Mouse (Mus musculus) heart, embryonic 14.5 days (tissue): ENCODE measurements at regions not wholly inside any gene's neighbourhood (a gene's known extent, or its start where the extent isn't known, plus 50 kb on each side); places are given as distances from the start of the nearest gene placed in this dataset.
"Not testable (repeated sequence)": the region's sequence is repeated elsewhere in the genome, so short reads cannot be mapped to it uniquely, and the experiment has no call there.

Source experiments
- ATAC-seq: fragments of 200-750 bp; cut with Nextera tagmentation; 2 replicates; pipeline ENCODE4 v1.8.0; 2017; ENCODE audit warnings: low read depth, moderate TSS enrichment; ENCODE audit not compliant: insufficient number of reproducible peaks, insufficient read depth, low FRiP score
- H3K27ac ChIP-seq, 2 experiments: fragments of 200-500 bp in 1 of 2; fragments of 300-500 bp in 1 of 2; sonication (generic) in 1 of 2; replicated peaks in 1 of 2; 2 replicates each; pipeline ENCODE4 v1.5.1; 2012 to 2014; ENCODE audit warnings: low read depth in 2 of 2, low read length in 2 of 2, control low read depth in 1 of 2, mild to moderate bottlenecking in 1 of 2, mixed read lengths in 1 of 2; ENCODE audit not compliant: control insufficient read depth in 1 of 2, insufficient read depth in 1 of 2
- H3K27me3 ChIP-seq: fragments of 300-500 bp; sonication (generic); 2 replicates; pipeline ENCODE4 v1.6.1; 2014; ENCODE audit warnings: mild to moderate bottlenecking, low read length, control low read depth; ENCODE audit not compliant: control insufficient read depth, insufficient read depth
- H3K36me3 ChIP-seq: fragments of 300-500 bp; sonication (generic); 2 replicates; pipeline ENCODE4 v1.6.1; 2014; ENCODE audit warnings: mild to moderate bottlenecking, control low read depth, low read length, mixed read lengths; ENCODE audit not compliant: control insufficient read depth, insufficient read depth
- H3K4me1 ChIP-seq, 2 experiments: fragments of 200-500 bp in 1 of 2; fragments of 300-500 bp in 1 of 2; sonication (generic) in 1 of 2; 2 replicates each; pipeline ENCODE4 v1.6.1; 2012 to 2014; ENCODE audit warnings: low read length in 2 of 2, control low read depth in 1 of 2, mixed read lengths in 1 of 2; ENCODE audit not compliant: control insufficient read depth in 2 of 2, insufficient read depth in 2 of 2
- H3K4me2 ChIP-seq: fragments of 300-500 bp; sonication (generic); 2 replicates; pipeline ENCODE4 v1.6.1; 2014; ENCODE audit warnings: mild to moderate bottlenecking, low read length
- H3K4me3 ChIP-seq, 2 experiments: fragments of 200-500 bp in 1 of 2; fragments of 300-500 bp in 1 of 2; sonication (generic) in 1 of 2; 2 replicates each; pipeline ENCODE4 v1.5.1; 2012 to 2014; ENCODE audit warnings: low read length in 2 of 2, mild to moderate bottlenecking in 2 of 2, control low read depth in 1 of 2, low read depth in 1 of 2, moderate library complexity in 1 of 2; ENCODE audit not compliant: control insufficient read depth in 1 of 2, insufficient read depth in 1 of 2
- H3K9ac ChIP-seq: fragments of 300-500 bp; sonication (generic); 2 replicates; pipeline ENCODE4 v1.6.1; 2014; ENCODE audit warnings: mild to moderate bottlenecking, low read length
- H3K9me3 ChIP-seq: fragments of 300-500 bp; sonication (generic); 2 replicates; pipeline ENCODE4 v1.6.1; 2016; ENCODE audit warnings: low read length, control low read depth; ENCODE audit not compliant: control insufficient read depth
- WGBS: fragments of 180-500 bp; shearing (Covaris S2); extraction: QIAGEN DNeasy Blood & Tissue Kit; methylation state at CpG from one replicate; pipeline ENCODE4 v1.1.7; 2014; 5-methylcytosine and 5-hydroxymethylcytosine counted together

DNA sequence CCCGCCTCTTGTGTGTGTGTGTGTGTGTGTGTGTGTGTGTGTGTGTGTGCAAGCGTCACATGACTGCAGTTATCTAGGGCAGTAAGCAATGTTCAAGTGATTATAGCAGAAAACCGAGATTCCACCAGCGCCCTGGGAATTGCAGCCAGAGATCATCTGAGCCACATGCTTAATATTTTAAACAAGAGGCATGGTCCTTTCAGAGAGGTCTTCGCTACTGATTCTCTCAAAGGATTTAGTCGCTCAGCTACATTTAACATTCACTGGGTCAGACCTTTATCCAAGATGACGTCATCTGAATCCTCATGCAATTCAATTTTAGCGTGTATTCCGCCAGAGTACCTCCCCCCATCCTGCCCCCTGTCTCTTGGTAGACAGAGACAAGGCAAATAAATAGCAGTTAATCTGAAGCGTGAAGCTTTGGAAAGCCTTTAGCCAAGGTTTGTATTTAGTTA lies 104.0 kb upstream of the Gap43 start:
- no peak for ATAC-seq
- Histone ChIP-seq H3K4me3 (peak overlapping the region in 1 of 2 experiments; percentile 5; a peak in 2 of 4 replicates), H3K4me1 (peaks cover 5 to 13% of the 10 kb centered on the region in 2 experiments), H3K9me3 (peaks cover 4% of the 10 kb centered on the region; the same call in 1 of the 2 replicates), H3K4me2 (peak overlapping the region; percentile 57), H3K27me3 (no peaks in the 10 kb centered on the region), H3K9ac (peak overlapping the region; percentile 32; the same call in 1 of the 2 replicates), H3K36me3 (no peaks in the 10 kb centered on the region), H3K27ac (peak overlapping the region; percentile 12 to 49; a peak in 3 of 4 replicates)
- WGBS: 47% methylated on average over 10 of the region's 10 CpGs

DNA sequence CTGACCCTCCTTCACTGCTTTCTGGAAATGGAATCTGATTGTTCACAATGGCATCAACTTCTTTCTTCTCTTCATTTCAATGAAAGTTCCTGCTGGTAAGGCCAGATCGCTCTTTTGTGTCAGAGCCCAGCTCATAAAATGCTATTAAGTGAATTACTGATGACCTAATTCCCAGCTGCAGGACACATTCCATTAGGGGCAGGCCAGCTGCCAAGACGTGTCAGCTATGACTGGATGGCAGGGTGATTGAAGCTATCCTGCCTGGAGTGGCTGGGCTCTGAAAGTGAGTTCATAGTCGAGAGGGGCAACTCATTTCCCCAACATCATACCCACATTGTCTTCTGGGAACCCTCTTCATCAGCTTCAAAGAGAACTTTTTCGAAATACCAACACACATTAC lies 100.4 kb upstream of the Gap43 start:
- Histone ChIP-seq H3K4me2 (no peak overlapping the region), H3K9me3 (no peaks in the 10 kb centered on the region), H3K36me3 (no peaks in the 10 kb centered on the region), H3K27ac (peak overlapping the region; percentile 20 to 39; a peak in 1 of 4 replicates), H3K4me1 (peaks cover 5 to 13% of the 10 kb centered on the region in 2 experiments), H3K9ac (no peak overlapping the region), H3K27me3 (no peaks in the 10 kb centered on the region), H3K4me3 (no peak overlapping the region)
- WGBS: 29% methylated on average over 4 of the region's 4 CpGs
- ATAC-seq: no peak

DNA sequence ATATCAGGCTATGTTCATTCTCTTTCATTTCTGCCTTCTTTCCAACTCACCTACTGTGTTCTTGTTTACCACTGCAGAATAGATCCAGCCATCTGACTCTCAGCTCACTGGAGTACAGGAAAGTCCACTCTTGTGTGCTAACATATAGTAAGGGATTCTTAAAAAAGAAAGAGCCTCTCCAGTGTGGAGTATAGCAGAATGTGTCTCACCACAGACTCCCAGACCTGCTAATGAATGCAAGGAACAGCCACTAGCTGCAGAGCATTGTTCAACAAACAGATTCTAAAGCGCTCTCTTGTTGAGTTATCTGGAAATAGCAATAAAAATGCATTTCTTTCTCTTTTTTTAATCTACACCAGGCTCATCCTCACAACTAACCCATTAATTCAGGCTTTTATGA lies 91.1 kb upstream of the Gap43 start:
- H3K4me3 ChIP-seq: no peak overlapping the region
- no peak for ATAC-seq
- H3K9ac ChIP-seq: no peak overlapping the region
- no peaks in the 10 kb centered on the region for H3K36me3 ChIP-seq
- no peak overlapping the region for H3K4me2 ChIP-seq
- no peak overlapping the region for H3K27ac ChIP-seq
- no peaks in the 10 kb centered on the region for H3K27me3 ChIP-seq
- H3K9me3 ChIP-seq: no peaks in the 10 kb centered on the region
- 98% methylated on average over 1 of the region's 1 CpGs for WGBS
- no peaks in the 10 kb centered on the region for H3K4me1 ChIP-seq

DNA sequence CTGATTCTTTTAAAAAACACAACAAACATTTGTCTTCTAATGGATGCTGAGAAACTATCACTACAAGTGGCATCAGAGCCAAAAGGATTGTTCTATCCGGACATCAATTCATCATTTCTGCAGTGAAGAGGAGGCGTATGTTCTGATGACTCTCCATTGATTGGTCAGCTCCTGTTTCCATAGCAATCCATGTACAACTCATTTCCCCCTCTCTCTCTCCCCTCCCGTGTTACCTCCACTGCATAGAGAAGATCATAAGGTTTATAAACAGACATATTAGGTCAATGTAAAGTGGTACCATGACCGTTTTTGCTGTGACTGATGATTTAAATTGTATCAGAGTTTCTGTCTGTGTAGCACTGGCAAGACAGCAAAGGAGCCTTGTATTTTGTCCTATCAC lies 76.2 kb upstream of the Gap43 start:
- no peak overlapping the region for H3K4me2 ChIP-seq

DNA sequence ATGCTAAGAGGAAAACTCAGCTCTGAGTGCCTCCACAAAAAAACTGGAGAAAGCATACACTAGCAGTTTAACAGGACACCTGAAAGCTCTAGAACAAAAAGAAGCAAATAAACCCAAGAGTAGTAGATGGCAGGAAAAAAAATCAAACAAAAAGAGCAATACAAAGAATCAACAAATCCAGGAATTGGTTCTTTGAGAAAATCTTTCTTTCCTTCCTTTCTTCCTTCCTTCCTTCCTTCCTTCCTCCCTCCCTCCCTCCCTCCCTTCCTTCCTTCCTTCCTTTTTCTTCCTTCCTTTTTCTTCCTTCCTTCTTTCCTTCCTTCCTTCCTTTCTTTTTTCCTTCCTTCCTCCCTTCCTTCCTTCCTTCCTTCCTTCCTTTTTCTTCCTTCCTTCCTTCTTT lies 71.6 kb upstream of the Gap43 start:
- not testable (repeated sequence) for H3K4me3 ChIP-seq, H3K9ac ChIP-seq, H3K4me2 ChIP-seq, H3K36me3 ChIP-seq, H3K4me1 ChIP-seq, H3K9me3 ChIP-seq, ATAC-seq, H3K27ac ChIP-seq, H3K27me3 ChIP-seq

More for the DNA sequence above, 76.2 kb upstream of the Gap43 start:
- no peaks in the 10 kb centered on the region for H3K36me3 ChIP-seq
- no peak for ATAC-seq
- no peak overlapping the region for H3K9ac ChIP-seq
- H3K4me1 ChIP-seq: no peaks in the 10 kb centered on the region
- no peak overlapping the region for H3K4me3 ChIP-seq
- WGBS: 78% methylated on average over 4 of the region's 4 CpGs
- no peaks in the 10 kb centered on the region for H3K27me3 ChIP-seq
- H3K27ac ChIP-seq: no peak overlapping the region
- H3K9me3 ChIP-seq: no peaks in the 10 kb centered on the region

DNA sequence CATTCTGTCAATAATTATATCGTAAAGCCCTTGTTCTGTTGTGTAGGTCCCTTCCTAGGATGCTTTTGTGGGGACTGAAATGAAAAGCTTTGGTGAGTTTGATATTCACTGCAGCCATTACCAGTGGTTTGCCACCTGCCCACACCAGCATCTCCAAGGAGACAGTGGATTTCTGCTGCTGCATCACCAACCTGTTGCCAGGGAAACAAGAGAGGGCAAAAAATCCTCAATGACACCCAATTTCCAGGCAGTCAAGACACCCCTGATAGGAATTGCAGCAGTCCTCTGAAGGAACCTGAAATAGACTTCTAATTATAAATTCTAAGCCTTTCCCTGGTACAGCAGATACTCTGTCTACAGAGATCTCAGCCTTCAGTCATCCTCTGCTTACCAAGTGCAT lies 56.1 kb upstream of the Gap43 start:
- no peaks in the 10 kb centered on the region for H3K4me1 ChIP-seq
- H3K4me3 ChIP-seq: no peak overlapping the region
- no peak overlapping the region for H3K27ac ChIP-seq
- H3K9me3 ChIP-seq: no peaks in the 10 kb centered on the region
- no peaks in the 10 kb centered on the region for H3K36me3 ChIP-seq
- 94% methylated on average over 1 of the region's 1 CpGs for WGBS
- no peak overlapping the region for H3K4me2 ChIP-seq
- no peak overlapping the region for H3K9ac ChIP-seq
- no peak for ATAC-seq
- no peaks in the 10 kb centered on the region for H3K27me3 ChIP-seq
